Mouse (Mus musculus) spleen, adult 2 months (tissue): ENCODE measurements around the gene Tsc22d1. TPM values are rescaled to one million over a fixed set of nuclear protein-coding genes. Genes with fewer than 3 reads are reported as not detected.

ENCODE experiments used
- DNase-seq, 2 experiments: peaks; one replicate each; pipeline versions ENCODE4 v3.0.0 to v3.0.0-alpha.2; 2012 to 2021; ENCODE audit warnings: low spot score in 2 of 2, low read depth in 1 of 2
- H3K27ac ChIP-seq: fragments of 200-500 bp; 2 replicates; pipeline ENCODE4 v1.5.1; 2012; ENCODE audit warnings: low read length, inconsistent platforms; ENCODE audit not compliant: insufficient read depth
- H3K27me3 ChIP-seq: fragments of 200-500 bp; 2 replicates; pipeline ENCODE4 v1.6.1; 2012; ENCODE audit warnings: mild to moderate bottlenecking, moderate library complexity, low read length, inconsistent platforms; ENCODE audit not compliant: control insufficient read depth, insufficient read depth
- H3K36me3 ChIP-seq: fragments of 200-500 bp; 2 replicates; pipeline ENCODE4 v1.6.1; 2012; ENCODE audit warnings: mild to moderate bottlenecking, low read length, inconsistent platforms; ENCODE audit not compliant: control insufficient read depth, insufficient read depth
- H3K4me1 ChIP-seq: fragments of 200-500 bp; 2 replicates; pipeline ENCODE4 v1.6.1; 2011; ENCODE audit warnings: inconsistent platforms; ENCODE audit not compliant: control insufficient read depth, insufficient read depth, insufficient read length
- H3K4me3 ChIP-seq: fragments of 200-500 bp; 2 replicates; pipeline ENCODE4 v1.5.1; 2011; ENCODE audit warnings: mild to moderate bottlenecking, inconsistent platforms; ENCODE audit not compliant: insufficient read depth, insufficient read length; ENCODE audit errors: extremely low read depth
- CTCF ChIP-seq: fragments of 200-500 bp; IDR thresholded peaks from 2 replicates; pipeline ENCODE4 v1.5.1; 2011; ENCODE audit warnings: mild to moderate bottlenecking, inconsistent platforms; ENCODE audit not compliant: insufficient read depth, insufficient read length, insufficient replicate concordance; ENCODE audit errors: extremely low read depth
- POLR2A ChIP-seq: fragments of 200-500 bp; IDR thresholded peaks from 2 replicates; pipeline ENCODE4 v1.6.1; 2011; ENCODE audit warnings: low read depth, low read length, inconsistent platforms
- WGBS: fragments of 180-500 bp; shearing (Covaris S2); methylation state at CpG from one replicate; pipeline ENCODE4 v1.1.7; 2018; 5-methylcytosine and 5-hydroxymethylcytosine counted together
- polyA plus RNA-seq: library from polyadenylated mRNA; depleted of rRNA; stranded (reverse); fragments of >200 nt; gene quantifications from 2 replicates; pipeline ENCODE4 v1.2.3, GENCODE M21; 2012; rRNA removed

Gene Tsc22d1
- 82.9 and 93.7 TPM in 2 replicates for polyA plus RNA-seq

DNA sequence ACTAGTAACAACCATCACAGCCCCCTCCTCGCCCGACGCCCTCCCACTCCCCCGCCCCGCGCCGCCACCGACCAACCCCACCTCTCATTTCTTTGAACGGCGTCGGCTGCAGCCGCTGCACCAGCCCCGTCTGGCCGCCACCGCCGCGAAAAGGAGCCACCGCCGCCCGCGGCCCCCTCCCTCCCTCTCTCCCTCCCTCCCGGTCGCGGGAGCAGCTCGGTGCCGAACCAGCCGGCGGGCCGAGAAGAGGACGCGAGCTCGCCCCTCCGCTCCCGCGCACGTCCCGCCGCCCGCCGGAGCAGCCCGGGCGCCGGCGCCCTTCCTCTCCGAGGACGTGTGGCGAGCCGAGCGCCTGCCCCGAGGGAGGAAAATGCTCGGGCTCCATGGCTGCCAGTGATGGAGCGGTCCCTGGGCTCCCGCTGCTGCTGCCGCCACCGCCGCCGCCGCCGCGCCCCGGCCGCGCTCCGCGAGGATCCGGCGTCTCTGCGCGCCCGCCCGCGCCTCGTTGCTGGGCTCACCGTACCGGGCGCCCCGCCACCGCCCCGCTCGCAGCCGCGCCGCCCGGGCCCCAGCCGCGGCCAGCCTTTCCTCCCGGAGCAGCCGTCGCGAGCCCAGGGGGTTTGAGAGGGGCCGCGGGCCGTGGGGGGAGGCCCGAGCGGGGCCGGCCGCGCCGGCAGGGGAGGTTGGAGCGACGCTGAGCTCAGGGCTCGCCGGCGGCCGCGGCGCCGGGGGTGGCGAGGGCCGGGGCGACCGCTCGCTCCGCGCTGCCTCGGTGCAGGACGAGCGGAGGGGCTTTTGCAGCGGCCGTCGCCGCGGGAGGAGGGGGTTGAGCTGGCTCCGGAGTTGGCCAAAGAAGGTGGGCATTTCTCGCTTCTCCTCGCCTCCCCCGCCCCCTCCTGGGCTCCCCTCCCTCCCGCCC, at the start of gene Tsc22d1:
Tsc22d1 (plus strand) TSS at position 100 of the 919 bp plus-strand sequence.
- Histone ChIP-seq H3K27ac (peak within 1 kb of the TSS; percentile 47), H3K4me1 (no peaks in the 10 kb centered on the region), H3K27me3 (peaks cover 9% of the 10 kb centered on the region; the same call in 1 of the 2 replicates), H3K4me3 (peak within 1 kb of the TSS; percentile 88), H3K36me3 (no peaks in the 10 kb centered on the region)
- 1% methylated on average over 119 of the region's 128 CpGs for WGBS
- DNase-seq = peak in 1 of 2 experiments; percentile 14
- TF ChIP-seq POLR2A (no peak), CTCF (no peak)

DNA sequence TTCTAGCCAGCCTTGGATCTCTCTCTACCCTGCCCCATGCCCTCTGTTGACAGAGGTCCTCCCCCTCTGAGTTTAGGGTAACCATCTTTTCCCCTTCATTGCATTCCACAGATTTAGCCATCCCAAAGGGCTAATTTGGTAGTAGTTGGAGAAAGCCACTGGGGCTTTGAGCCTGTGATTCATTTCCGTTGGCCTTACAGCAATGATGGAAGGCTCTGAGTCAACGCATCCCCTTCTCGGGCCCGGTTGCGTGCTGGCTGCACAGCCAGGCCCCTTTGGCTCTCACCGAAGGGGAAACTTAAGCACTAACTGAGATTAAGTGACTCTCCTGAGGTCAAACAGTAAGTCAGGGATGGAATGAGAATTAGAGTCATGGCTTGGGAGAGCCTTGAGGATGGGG, 41.1 kb upstream of the Tsc22d1 start:
- Histone ChIP-seq H3K4me1 (no peaks in the 10 kb centered on the region), H3K27me3 (no peaks in the 10 kb centered on the region), H3K36me3 (no peaks in the 10 kb centered on the region), H3K4me3 (no peak overlapping the region), H3K27ac (no peak overlapping the region)
- TF ChIP-seq CTCF = no peak
- no peak for TF ChIP-seq POLR2A
- 92% methylated on average over 6 of the region's 6 CpGs for WGBS
- DNase-seq = no peak

DNA sequence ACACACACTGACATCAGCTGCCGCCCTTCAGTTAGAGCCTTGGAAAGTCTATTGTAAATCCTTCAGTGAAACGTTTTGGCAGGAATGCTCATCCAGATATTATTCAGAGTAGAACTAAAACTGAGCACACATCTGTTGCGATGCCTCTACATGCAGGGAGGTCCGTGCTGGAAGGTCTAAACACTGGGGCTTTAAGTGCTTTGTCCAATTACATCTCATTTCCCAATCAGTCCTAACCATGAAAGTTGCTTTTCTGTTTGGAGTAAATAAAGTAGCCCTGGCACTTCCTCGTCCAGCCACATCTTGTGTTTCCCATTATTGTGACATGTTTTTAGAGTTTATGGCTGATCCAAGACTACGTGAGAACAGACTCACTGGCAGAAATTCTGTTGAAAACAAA, 40.2 kb upstream of the Tsc22d1 start:
- no peaks in the 10 kb centered on the region for H3K36me3 ChIP-seq
- no peak overlapping the region for H3K27ac ChIP-seq
- H3K4me3 ChIP-seq = no peak overlapping the region
- no peak for DNase-seq
- no peaks in the 10 kb centered on the region for H3K27me3 ChIP-seq
- no peak for TF ChIP-seq POLR2A
- no peak for TF ChIP-seq CTCF
- 82% methylated on average over 6 of the region's 6 CpGs for WGBS
- H3K4me1 ChIP-seq = no peaks in the 10 kb centered on the region

DNA sequence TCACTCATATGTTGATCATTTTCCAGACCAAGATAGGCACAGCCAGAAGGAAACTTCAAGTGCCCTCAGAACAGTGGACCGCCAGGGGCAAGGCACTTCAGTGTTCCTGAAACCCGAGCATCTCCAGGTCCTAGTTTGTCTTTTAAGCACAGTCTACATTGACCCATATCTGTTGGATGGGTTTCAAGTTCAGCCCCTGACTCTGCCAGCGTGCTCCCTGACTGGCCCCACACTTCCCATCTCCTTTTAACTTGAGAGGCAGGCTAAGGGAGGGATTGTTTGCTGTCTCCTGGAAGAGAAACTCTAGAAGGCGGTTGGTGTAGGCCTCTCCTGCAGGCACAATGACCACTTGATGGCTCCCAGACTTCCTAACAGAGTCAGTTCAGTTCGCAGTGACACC, 38.2 kb upstream of the Tsc22d1 start:
- H3K36me3 ChIP-seq = no peaks in the 10 kb centered on the region
- H3K4me3 ChIP-seq = no peak overlapping the region
- no peaks in the 10 kb centered on the region for H3K27me3 ChIP-seq
- DNase-seq = no peak
- no peak overlapping the region for H3K27ac ChIP-seq
- TF ChIP-seq POLR2A = no peak
- WGBS = 86% methylated on average over 5 of the region's 5 CpGs
- H3K4me1 ChIP-seq = no peaks in the 10 kb centered on the region

DNA sequence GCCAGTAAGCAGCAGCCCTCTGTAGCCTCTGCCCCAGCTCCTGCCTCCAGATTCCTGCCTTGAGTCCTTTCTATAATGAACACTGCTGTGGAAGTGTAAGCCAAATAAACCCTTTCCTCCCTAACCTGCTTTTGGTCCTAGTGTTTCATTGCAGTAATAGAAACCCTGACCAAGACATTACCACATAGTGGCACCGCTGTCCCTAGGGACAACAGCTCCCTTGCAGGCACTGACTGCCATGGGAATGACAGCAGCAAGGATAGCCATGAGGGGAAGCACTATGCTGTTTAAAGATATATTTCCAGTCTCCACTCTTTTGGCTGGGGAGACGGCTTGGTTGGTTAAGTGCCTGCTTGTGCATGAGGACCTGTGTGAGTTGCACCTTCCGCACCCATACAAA, 35.4 kb upstream of the Tsc22d1 start:
- no peak for DNase-seq
- Histone ChIP-seq H3K27me3 (no peaks in the 10 kb centered on the region), H3K4me3 (no peak overlapping the region), H3K4me1 (no peaks in the 10 kb centered on the region), H3K36me3 (no peaks in the 10 kb centered on the region), H3K27ac (no peak overlapping the region)
- TF ChIP-seq CTCF (no peak), POLR2A (no peak)
- WGBS = 92% methylated on average over 3 of the region's 3 CpGs

DNA sequence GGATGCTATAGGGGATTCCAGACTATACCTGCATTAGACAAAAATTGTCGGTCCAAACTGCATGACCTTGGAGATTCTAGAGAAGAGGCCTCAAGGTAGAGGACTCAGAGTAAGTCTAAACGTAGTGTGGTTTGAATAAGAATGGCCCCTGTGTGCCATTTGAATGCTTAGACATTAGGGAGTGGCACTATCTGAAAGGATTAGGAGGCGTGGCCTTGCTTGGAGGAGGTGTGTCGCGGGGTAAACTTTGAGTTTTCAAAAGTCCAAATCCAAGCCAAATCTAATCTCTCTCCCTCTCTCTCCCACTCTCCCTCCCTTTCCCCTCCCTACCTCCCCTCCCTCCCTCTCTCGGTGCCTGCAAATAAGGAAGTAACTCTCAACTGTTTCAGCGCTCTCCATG, 26.7 kb upstream of the Tsc22d1 start:
- H3K36me3 ChIP-seq = no peaks in the 10 kb centered on the region
- no peaks in the 10 kb centered on the region for H3K4me1 ChIP-seq
- 73% methylated on average over 7 of the region's 7 CpGs for WGBS
- H3K27me3 ChIP-seq = no peaks in the 10 kb centered on the region
- no peak overlapping the region for H3K27ac ChIP-seq
- H3K4me3 ChIP-seq = no peak overlapping the region
- no peak for TF ChIP-seq POLR2A
- DNase-seq = no peak

DNA sequence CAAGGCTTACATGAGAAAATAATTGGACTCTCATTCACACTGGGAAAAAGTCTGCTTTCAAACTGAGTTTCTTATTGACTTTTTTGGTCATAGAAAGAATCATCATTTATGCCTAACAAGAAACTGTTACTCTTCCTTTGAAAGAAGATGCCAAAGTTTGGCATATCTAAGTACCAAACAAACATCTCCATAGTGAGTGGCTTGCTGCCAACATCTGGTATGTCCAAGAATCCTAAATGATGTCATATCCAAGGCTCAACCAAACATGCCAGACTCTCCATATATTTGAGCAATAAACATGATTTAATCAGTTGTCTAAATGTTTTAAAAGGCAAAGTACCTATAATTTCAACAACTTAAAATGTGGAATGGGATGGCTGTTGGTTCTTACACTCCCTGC, 16.5 kb upstream of the Tsc22d1 start:
- Histone ChIP-seq H3K36me3 (no peaks in the 10 kb centered on the region), H3K4me3 (no peak overlapping the region), H3K27ac (no peak overlapping the region), H3K27me3 (no peaks in the 10 kb centered on the region), H3K4me1 (no peaks in the 10 kb centered on the region)
- no peak for DNase-seq
- no peak for TF ChIP-seq POLR2A
- no peak for TF ChIP-seq CTCF
